Mouse (Mus musculus): ENCODE measurements at regions not wholly inside any gene's neighbourhood (a gene's known extent, or its start where the extent isn't known, plus 50 kb on each side); places are given as distances from the start of the nearest gene placed in this dataset.
A peak's percentile ranks its signal among the peaks of the same experiment; 100 is the strongest.

GRCm38 (mm10) chr8:89308532-89308931 is 264.6 kb upstream of the Sall1 start:
- Histone ChIP-seq H3K36me3 (replicated peaks in 1 of 2; ENCODE audit: control insufficient read depth in 1 of 2, insufficient read depth in 1 of 2, low read length in 1 of 2) (peaks cover 0 to 3% of the 10 kb centered on the region in 2 experiments), H3K9me3 (replicated peaks; ENCODE audit: low read length) (peaks cover 27% of the 10 kb centered on the region), H3K9ac (ENCODE audit: insufficient read depth, low read depth) (no peak overlapping the region), H3K4me3 (replicated peaks in 1 of 3; ENCODE audit: low read depth in 2 of 3, low read length in 2 of 3, poor library complexity in 1 of 3) (no peak overlapping the region), H3K27ac (ENCODE audit: insufficient read depth, low read depth) (no peak overlapping the region), H3K4me1 (ENCODE audit: control insufficient read depth in 1 of 2, insufficient read depth in 2 of 2) (peaks cover 0 to 13% of the 10 kb centered on the region in 2 experiments; a peak in 1 of 4 replicates), H3K79me2 (replicated peaks; ENCODE audit: control insufficient read depth, extremely low read depth, insufficient read depth, poor library complexity, severe bottlenecking) (no peaks in the 10 kb centered on the region), H3K27me3 (replicated peaks) (no peaks in the 10 kb centered on the region), H3K4me2 (ENCODE audit: insufficient read depth, low read depth, poor library complexity, severe bottlenecking) (no peak overlapping the region)
- no peak for TF ChIP-seq CHD2 (IDR thresholded peaks at IDR 0.05; ENCODE audit: low read length)
- TF ChIP-seq HCFC1 (IDR thresholded peaks at IDR 0.05; ENCODE audit: low read depth, low read length): no peak
- no peak for TF ChIP-seq ZMIZ1 (IDR thresholded peaks at IDR 0.05; ENCODE audit: low read depth, low read length)
- TF ChIP-seq CHD1 (IDR thresholded peaks at IDR 0.05; ENCODE audit: low read depth, low read length): no peak
- TF ChIP-seq KAT2A (IDR thresholded peaks at IDR 0.05; ENCODE audit: insufficient replicate concordance, low read length): no peak
- TF ChIP-seq MEF2A (IDR thresholded peaks at IDR 0.05; ENCODE audit: borderline replicate concordance, low read depth, low read length): no peak
- no peak for DNase-seq (ENCODE audit: extremely low read depth)
- dilution Hi-C loops (cut with MboI; ENCODE audit: extremely low pct_ligation_motif_present, extremely low pct_unique_long_range_greater_than_20kb, low sequenced_read_pairs) (no loop called here), in situ Hi-C loops (cut with MboI; ENCODE audit: low pct_ligation_motif_present, low pct_unique_long_range_greater_than_20kb, low sequenced_read_pairs) (no loop called here)

GRCm38 (mm10) chr8:89307601-89308000 is 263.6 kb upstream of the Sall1 start:
- Histone ChIP-seq H3K4me2 (ENCODE audit: insufficient read depth, low read depth, poor library complexity, severe bottlenecking) (no peak overlapping the region), H3K27ac (ENCODE audit: insufficient read depth, low read depth) (no peak overlapping the region), H3K9ac (ENCODE audit: insufficient read depth, low read depth) (no peak overlapping the region), H3K4me1 (ENCODE audit: control insufficient read depth in 1 of 2, insufficient read depth in 2 of 2) (peaks cover 0 to 13% of the 10 kb centered on the region in 2 experiments; a peak in 1 of 4 replicates), H3K79me2 (replicated peaks; ENCODE audit: control insufficient read depth, extremely low read depth, insufficient read depth, poor library complexity, severe bottlenecking) (no peaks in the 10 kb centered on the region), H3K36me3 (replicated peaks in 1 of 2; ENCODE audit: control insufficient read depth in 1 of 2, insufficient read depth in 1 of 2, low read length in 1 of 2) (peaks cover 0 to 3% of the 10 kb centered on the region in 2 experiments), H3K27me3 (replicated peaks) (no peaks in the 10 kb centered on the region), H3K4me3 (replicated peaks in 1 of 3; ENCODE audit: low read depth in 2 of 3, low read length in 2 of 3, poor library complexity in 1 of 3) (no peak overlapping the region), H3K9me3 (replicated peaks; ENCODE audit: low read length) (peaks cover 25% of the 10 kb centered on the region)
- TF ChIP-seq SIN3A (IDR thresholded peaks at IDR 0.05; ENCODE audit: low read length) (no peak), E2F4 (IDR thresholded peaks at IDR 0.05; ENCODE audit: insufficient replicate concordance, low read depth, low read length) (no peak), ZNF384 (IDR thresholded peaks at IDR 0.05; ENCODE audit: low read depth, low read length) (no peak), IRF4 (IDR thresholded peaks at IDR 0.05; ENCODE audit: low read depth, low read length) (no peak), GABPA (IDR thresholded peaks at IDR 0.05; ENCODE audit: insufficient replicate concordance, low read depth, low read length) (no peak), USF1 (IDR thresholded peaks at IDR 0.05; ENCODE audit: low read depth, low read length) (no peak), NRF1 (IDR thresholded peaks at IDR 0.05; ENCODE audit: low read depth, low read length) (no peak)
- peak; percentile 17 for DNase-seq (ENCODE audit: extremely low read depth)
- in situ Hi-C loops (cut with MboI; ENCODE audit: low pct_ligation_motif_present, low pct_unique_long_range_greater_than_20kb, low sequenced_read_pairs): no loop called here
- dilution Hi-C loops (cut with MboI; ENCODE audit: extremely low pct_ligation_motif_present, extremely low pct_unique_long_range_greater_than_20kb, low sequenced_read_pairs): no loop called here

- no peak overlapping the region for H3K9ac ChIP-seq (ENCODE audit: insufficient read depth, low read depth)
- TF ChIP-seq CTCF (conservative IDR thresholded peaks at IDR 0.05 in 1 of 2, IDR thresholded peaks at IDR 0.05 in 1 of 2; ENCODE audit: low read depth in 2 of 2, low read length in 2 of 2) (no peak), ZMIZ1 (IDR thresholded peaks at IDR 0.05; ENCODE audit: low read depth, low read length) (no peak)
- H3K4me1 ChIP-seq (ENCODE audit: control insufficient read depth in 1 of 2, insufficient read depth in 2 of 2): peaks cover 0 to 13% of the 10 kb centered on the region in 2 experiments; a peak in 1 of 4 replicates
- peaks cover 0 to 3% of the 10 kb centered on the region in 2 experiments for H3K36me3 ChIP-seq (replicated peaks in 1 of 2; ENCODE audit: control insufficient read depth in 1 of 2, insufficient read depth in 1 of 2, low read length in 1 of 2)
- no peak overlapping the region for H3K4me3 ChIP-seq (replicated peaks in 1 of 3; ENCODE audit: low read depth in 2 of 3, low read length in 2 of 3, poor library complexity in 1 of 3)
- H3K27ac ChIP-seq (ENCODE audit: insufficient read depth, low read depth): no peak overlapping the region
- DNase-seq (ENCODE audit: extremely low read depth): no peak
- no peak overlapping the region for H3K4me2 ChIP-seq (ENCODE audit: insufficient read depth, low read depth, poor library complexity, severe bottlenecking)
- dilution Hi-C loops (cut with MboI; ENCODE audit: extremely low pct_ligation_motif_present, extremely low pct_unique_long_range_greater_than_20kb, low sequenced_read_pairs): no loop called here
- no peaks in the 10 kb centered on the region for H3K27me3 ChIP-seq (replicated peaks)
- in situ Hi-C loops (cut with MboI; ENCODE audit: low pct_ligation_motif_present, low pct_unique_long_range_greater_than_20kb, low sequenced_read_pairs): no loop called here
- no peaks in the 10 kb centered on the region for H3K79me2 ChIP-seq (replicated peaks; ENCODE audit: control insufficient read depth, extremely low read depth, insufficient read depth, poor library complexity, severe bottlenecking)
- H3K9me3 ChIP-seq (replicated peaks; ENCODE audit: low read length): peaks cover 28% of the 10 kb centered on the region
Measured at GRCm38 (mm10) chr8:89307085-89307484, 263.1 kb upstream of the Sall1 start.
